Mouse (Mus musculus) liver (tissue): ENCODE data around the gene 4931406C07Rik.

Experiments
- DNase-seq: peaks from one replicate; pipeline ENCODE4 v3.0.0-alpha.2; 2020; ENCODE audit warnings: mixed read lengths

4931406C07Rik gene

DNA sequence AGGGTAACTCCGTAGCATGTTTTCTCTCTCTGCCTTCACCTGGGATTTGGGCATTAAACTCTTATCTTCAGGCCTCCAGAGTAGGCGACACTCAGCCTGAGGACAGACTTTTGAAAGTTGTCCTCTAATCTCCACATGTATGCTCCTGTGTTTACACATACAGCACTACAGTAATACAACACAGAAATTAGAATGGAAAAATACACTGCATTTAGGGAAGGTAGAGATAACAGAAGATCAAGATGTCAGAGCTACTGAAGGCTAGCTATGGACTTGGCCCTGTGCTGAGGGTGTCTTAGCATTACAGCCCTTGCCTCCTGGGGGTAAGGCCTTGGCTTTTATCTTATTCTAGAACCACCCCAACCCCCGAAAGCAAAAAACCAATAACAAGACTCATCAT lies 17.8 kb downstream of the 4931406C07Rik start:
- no peak for DNase-seq

DNA sequence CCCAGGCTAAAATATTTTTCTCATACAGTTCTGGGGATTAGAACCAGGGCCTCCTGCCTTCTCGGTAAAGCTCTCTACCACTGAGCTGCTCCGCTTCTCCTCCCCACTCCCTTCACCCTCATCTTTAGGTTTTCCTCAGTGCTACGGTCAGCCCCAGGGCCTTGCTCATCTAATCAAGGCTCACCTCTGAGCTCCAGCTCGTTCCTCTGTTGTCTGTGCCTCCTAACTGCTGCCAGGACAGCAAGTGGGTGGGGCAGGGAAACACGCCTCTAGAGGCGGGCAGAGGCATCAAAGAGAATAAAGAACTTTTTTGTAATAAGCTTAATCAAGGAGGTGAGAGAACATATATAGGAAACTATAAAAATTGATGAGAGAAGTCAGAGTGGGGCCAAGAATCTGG lies 18.4 kb downstream of the 4931406C07Rik start:
- peak; percentile 18 for DNase-seq

DNA sequence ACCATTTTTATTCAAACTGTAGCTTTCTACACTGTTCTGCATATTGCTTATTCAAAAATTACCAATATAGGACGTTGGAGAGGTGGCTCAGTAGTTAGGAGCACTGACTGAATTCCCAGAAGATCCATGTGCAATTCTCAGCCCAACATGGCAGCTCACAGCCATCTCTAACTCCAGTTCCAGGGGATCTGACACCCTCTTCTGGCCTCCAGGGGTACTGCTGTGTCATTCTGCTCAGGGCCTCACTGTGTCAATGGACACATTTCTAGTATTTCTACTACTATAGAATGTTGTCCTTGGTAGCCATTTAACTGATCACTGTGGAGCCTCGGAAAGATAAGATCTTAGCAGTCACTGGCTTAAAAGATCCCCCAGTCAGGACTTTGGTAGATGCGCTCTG lies 20.8 kb downstream of the 4931406C07Rik start:
- peak; percentile 39 for DNase-seq

DNA sequence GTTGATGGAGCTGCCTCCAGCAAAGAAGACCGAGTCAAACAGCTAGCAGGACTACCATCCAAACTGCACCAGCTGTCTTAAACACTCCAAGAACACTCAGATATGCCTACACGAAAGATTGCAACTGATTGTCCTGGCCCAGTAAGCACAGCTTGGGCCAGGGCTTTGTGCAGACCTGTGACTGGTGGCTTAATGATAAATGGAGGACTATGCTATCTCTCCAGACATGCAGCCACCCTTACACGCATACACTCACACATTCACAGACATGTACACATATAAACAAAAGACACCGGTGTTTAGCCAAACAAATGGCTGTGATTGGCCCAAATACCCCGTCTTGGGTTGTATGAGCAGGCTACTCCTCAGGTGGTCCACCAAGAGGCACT lies 25.8 kb downstream of the 4931406C07Rik start:
- DNase-seq, result peak; percentile 13

DNA sequence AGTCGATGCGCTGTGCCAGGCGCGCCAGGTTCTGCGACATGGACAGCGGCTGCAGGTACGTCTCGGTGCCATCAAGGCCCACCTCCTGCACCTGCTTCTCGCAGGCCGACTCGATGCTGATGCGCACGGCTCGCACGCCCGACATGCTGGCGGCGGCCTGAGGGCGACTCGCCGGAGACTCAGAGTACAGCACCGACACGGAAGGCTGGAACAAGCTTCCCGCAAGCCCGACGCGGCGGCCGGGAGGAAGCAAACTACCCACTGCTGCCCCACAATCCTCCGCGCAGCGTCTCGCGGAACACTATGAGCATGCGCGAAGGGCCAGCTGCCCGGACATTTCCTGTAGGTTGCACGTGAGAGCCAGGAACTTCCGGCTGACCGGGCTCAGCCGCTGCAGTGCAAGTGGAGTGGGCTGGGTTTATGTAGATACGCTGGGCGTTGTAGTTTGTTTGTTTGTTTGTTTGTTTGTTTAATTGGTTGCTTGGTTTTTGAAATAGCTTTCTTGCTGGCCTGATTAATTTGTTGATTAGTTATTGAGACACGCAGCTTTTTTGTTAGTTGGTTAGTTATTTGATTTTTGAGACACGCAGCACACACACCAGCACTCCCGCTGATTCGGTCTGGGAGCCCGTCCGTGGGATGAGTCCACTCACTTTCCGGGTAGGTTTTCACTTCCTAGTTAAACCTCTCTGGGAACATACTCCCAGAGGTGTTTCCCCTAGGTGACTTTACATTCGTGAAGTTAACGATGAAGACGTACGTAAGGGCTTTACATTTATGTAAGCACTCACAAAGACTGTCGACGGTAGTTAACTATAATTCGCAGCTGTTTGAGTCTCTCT lies 26.4 kb downstream of the 4931406C07Rik start, which contains the start of gene Med17:
Gene Med17, minus strand, starts transcription at position 283 of the 842 bp plus-strand sequence.
- DNase-seq, result peak; percentile 95

DNA sequence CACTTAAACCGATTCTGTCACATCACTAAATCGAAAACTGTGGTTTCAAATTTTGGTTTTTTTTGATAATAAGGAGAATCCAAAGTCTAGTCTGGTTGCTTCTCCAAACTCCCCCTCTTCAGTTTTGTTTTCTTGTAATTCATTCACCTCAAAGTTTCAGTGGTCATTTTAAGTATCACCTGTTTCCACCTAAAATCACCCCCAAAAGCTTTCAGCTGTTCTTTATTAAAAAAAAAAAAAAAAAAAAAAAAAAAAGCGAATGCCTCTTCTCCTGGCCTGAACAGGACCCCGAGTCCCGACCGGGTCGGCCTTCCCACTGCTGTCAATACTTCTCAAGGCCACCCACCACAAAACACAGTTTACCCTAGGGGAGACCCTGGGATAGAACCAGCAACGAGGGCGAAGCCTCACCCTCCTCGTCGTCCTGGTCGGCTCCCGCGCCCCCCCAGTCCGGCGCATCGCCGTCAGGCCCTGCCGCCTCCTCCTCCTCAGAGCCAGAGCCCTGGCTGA lies 27.1 kb downstream of the 4931406C07Rik start:
- DNase-seq, result no peak

DNA sequence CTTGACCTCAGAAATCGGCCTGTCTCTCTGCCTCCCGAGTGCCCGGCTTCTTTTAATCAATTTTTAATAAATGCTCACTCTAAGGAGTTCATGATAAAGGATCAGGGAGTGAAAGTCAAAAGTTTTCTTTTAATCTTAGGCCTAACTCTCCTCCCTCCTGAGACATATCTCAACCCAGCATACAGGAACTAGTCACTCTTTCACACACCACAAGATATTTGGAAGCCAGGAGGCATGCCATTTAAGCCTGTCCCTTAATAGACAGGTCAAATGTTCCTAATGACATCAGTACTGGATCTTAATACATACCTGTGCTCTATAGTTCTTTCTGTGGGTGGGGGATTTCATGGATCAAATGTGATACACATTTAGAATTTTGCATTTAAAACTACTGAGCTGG lies 27.9 kb downstream of the 4931406C07Rik start:
- DNase-seq, result no peak

DNA sequence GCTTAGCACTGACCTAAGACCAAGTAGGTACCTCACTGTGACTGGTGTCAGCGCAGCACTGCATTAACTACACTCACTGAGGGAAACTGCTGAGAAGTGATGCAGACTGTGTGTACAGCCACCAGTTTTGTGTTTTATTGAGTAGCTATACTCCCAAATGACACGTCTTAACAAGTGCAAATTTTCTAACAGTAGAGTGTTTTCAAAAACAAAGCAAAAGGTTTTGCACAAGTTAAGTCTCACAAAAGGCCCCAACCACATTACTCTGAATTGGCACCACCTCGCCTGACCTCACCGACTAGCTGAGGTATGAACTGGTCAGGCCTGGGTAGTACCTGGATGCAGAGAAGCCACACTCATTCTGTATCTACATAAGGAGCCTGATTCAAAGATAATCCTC lies 29.4 kb downstream of the 4931406C07Rik start:
- DNase-seq, result no peak

DNA sequence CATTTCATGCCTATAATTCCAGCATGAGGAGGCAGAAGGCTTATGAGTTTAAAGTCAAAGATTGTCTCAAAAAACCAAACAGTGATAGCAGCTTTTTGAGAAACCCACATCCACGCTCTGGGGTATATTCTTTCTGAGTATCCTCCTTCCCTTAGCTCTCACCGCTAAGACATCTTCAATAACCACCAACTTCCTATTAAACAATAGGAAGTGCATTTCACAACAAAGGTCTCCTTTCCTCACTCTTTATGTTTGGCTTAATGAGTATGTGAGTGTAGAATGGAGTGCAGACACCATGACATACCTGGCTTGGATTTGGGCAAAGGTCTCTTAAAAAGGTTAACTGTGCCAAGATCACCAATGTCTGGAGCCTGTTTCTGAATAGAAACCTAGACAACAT lies 32.3 kb downstream of the 4931406C07Rik start:
- no peak for DNase-seq

DNA sequence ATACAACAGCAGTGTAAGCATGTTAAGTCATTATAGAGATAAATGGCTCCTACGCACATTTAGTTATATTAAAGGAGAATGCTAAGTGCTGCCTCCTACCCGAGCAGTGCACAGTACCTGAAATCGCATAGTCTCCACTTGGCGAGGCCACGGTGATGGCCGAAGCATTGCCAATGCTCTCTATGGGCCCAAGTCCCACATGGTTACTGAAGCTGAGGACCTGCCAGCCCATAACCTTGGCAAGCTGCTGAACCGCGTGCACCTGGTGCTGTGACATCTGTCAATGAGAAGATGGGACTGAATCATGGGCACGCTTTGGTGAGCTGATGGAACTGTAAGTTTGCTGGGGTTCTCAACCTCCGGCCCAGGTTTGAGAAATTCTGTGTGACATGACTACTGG lies 42.8 kb downstream of the 4931406C07Rik start:
- no peak for DNase-seq

DNA sequence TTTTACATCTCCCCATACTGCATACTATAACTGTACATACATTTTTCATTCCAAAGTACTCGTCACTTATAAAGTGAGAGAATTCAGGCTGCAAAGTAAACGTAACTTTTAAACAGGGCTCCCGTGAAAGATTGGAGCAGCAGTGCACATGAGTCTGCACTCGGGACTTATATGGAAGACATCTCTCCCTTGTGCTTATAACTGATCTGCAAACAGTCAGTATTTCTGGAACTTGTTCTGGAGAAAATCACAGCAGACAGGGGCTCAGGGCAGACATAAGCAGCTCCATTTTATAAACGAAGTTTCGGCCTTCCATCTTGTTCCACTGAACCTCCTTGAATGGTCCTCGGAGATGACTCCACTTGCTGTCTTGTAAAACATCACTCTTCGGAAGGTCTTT lies 44.3 kb downstream of the 4931406C07Rik start:
- DNase-seq, result no peak

DNA sequence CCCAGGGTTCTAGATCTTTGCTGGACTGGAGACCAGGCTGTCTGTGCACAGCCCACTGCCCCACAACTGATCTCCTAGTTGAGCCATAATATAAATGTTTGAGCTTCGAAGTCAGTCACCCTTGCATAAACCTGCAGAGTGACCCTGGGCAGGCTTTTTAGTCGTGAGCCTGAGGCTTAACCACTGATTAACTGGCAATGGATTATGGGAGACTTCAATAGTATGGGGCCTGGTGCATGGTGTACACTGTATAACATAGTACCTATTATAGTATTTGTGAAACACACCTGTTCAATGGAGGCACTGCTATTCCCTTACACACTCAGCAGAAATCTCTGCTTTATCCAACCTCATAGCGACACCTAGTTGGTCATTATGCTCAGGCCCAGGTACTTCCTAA lies 50.0 kb downstream of the 4931406C07Rik start:
- DNase-seq, result no peak

DNA sequence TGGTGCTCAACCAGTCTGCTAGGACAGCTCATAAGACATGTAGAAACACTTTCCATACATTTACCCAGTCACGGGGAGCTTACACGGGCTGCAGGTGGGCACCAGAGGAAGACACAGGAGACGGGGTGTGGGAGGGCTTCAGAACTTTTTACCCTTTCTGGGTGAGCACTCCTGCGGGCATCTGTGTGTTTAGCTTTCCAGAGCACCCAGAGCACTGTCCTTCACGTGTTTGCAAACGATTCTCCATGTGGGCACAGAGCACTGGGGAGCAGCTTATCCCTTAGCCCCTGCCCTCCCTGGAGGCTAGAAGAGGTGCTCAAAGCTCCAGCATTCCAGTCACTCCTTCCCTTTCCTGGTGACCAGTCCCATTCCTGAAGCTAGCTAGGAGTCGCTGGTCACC lies 51.7 kb downstream of the 4931406C07Rik start:
- no peak for DNase-seq

DNA sequence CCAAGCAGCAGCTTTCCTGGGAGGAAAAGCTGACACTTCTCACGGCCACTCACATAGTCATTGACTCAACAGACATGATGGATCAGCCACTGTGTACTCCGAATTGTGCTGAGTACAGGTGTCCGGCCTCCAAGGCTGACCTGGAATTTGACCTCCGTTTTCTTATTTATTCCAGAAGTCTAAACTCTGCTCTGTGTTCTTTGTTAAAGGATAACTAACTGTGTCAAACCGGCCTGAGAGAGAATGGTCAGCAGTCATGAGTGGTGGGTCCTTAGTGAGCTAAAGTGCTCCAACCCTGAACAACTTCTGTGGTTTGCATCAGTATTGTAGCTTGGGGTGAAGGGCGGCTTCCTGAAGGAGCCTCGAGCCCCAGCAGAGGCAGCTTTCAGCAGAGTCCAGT lies 54.1 kb downstream of the 4931406C07Rik start:
- DNase-seq, result no peak

DNA sequence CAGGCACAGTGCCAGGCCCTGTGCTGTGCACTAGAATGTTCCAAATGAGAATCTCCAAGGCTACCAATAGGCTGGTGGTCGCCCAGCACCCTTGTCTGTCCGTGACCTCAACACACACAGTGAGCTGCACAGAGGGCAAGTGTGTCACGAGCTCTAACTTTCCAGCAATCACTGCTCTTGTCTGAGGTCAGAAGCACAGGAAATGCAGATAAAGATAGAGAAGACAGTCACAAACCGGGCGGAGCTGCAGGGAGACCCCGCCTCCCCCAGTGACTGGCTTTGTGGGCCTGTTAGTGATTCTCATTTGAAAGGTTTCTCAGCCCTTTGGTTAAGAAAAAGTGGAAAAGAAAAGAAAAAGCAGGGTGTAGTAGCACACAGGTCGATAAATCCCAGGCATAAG lies 55.9 kb downstream of the 4931406C07Rik start:
- DNase-seq, result no peak

DNA sequence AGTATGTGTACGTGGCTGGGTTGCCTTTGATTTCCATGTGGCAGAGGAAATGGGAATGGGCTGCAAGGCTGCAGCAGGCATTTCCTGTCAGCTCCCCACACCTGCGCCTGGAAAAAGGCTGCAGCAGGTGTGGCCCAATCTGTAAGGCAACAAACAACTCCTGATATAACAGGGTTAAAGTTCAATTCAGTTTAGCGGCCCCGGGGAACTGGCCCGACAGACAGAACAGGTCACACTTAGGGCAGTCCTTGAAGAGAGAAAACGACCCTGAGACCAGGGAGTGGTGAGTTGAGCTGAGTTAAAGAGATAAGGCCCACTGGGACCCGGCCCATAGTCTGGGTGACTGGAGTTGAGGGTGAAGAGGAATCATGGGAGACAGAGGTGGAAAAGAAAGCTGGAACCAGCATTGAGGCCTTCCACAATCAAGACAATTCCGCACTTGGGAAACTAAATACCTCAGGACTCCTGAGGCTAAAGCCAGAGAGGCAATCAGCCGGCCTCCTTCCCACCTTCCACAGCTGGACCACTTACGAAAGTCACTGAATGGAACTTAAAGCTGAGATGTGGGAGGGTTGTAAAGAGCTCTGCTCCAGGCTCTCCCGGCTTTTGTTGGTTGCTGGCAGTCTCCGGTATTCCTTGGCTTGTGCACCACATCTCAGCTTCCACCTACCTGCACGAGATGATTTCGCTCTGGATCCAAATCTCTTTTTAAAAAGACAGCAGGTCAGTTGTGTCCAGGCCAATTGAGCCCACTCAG lies 60.8 kb downstream of the 4931406C07Rik start:
- no peak for DNase-seq

DNA sequence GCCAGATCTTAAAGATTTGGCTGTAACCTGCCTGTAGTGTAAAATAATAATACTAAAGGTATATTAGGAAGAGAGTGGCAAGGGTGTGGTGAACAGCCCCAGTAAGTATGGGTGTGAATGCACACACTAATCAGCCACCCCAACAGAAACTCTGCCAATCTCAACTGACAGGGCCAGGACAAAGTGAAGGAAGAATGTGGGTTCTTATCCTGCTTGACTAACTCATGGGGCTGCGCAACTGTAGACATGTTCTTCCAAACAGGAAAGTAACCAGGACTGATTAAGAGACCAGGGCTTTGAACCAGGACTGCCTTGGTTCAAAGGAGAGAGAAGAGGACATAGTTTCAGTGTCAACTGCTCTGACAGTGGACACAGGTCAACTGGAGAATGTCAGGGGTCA lies 64.1 kb downstream of the 4931406C07Rik start:
- DNase-seq, result no peak

DNA sequence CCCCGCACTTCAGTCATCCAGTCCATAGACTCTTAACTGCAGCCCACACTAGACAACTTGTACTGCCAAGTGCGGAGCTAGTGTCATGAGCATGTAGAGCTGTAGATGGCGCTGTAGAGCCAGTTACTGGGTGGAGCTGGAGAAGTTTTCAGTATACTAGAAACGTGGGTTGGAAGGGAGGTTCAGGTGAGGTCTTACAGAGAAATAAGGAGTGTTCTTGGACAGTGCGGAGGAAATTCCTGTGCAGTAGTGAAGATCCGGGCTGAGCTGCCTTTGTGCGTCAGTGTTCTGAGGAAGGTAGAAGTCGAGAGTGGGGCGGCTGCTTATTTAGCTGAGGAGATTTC lies 64.7 kb downstream of the 4931406C07Rik start:
- peak; percentile 75 for DNase-seq

DNA sequence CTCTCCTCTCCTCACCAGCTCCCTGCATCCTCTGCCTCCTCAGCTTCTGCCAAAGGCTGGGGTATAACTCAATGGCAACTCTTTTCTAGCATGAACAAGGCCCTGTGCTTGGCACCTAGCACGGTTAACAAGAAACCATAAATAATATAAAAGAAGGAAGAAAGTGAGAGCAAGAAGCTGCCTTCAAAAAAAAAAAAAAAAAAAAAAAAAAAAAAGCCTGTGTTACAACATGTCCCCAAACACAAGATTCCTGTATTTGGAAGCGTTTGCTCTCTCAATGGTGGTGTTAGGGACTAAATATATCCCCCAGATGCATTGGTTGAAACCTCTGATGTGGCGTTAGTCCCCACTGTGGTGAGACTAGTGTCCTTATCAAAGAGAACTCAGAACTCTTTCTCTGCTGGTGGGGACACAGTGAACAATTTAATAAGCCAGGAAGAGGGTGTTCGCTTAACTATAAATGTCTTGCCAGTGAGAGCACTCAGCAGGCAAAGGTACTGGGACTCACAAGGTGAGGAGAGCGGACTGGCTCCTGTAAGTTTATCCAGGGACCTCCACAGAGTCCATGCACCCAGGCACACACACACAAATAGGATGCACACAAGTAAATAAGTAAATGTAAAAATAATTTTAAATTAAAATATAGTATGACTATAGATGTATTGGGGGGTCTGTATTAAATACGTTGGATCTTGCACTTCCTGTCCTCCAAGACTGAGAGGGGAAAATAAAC lies 65.2 kb downstream of the 4931406C07Rik start:
- no peak for DNase-seq

DNA sequence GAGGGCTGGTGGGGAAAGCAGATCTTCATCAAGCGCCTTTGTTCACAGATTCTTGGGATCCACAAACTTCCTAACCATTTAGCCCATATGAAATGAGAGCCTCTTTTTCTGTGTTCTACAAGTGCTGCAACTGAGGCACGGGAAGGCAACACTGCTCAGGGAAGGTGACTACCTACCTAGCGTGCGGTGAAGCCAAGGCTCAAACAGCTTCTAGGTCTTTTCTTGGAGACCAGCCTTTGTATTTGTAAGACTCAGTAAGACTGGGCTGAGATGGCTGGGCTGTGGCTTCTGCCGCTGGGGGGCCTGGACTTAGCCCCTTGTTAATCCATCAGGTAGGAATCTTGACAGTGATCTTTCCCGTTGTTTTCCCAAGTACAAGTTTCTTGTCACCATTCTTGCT lies 66.2 kb downstream of the 4931406C07Rik start:
- DNase-seq, result no peak

DNA sequence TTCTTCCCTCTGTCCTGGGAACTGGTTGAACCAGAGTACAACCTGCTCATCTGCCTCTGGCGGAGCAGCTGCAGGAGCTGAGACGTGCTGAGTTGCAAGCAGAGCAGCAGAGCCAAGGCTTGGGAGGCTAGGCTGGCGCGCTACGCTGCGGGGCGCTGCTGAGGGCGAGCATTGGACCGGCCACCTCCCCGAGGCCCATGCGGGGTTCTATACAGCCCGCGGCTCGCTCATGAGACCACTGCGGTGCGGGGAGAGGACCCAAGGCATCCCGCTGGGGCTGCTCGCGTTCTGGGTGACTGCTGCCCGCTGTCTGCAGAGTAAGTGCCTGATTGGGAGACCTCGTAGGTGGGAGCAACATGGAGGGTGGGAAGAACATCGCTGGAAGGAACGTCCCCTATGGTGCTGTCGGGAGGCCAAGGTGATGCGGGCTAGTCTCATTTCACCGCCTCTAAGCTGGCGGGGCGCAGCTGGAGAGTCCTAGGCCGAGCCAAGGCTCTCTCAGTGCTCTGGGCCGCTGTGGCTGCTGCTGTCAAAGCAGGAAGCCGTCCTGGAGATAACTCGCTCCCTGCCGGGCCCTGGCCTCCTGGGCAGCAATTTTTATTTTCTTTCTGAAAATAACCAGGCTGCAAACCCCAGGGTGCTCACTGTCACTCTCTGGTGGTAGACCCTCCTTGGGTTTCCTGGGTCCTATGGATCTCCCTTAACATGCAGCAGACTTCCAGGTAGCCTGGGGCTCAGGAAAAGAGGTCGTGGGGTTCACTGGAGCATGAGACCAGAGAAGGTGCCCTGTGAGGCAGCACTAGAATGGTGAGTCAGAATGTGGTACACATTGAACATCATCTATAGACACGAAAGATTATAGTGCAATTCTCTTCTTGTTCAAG lies 67.0 kb downstream of the 4931406C07Rik start, which contains the start of gene Vstm5:
Gene Vstm5, plus strand, starts transcription at position 4 of the 884 bp plus-strand sequence.
- peak; percentile 43 for DNase-seq
